Mouse (Mus musculus) telencephalon, adult 2 months (tissue): ENCODE data around the gene BC024978.
A peak's percentile ranks its signal among the peaks of the same experiment; 100 is the strongest.
"Not testable (repeated sequence)": the region's sequence is repeated elsewhere in the genome, so short reads cannot be mapped to it uniquely, and the experiment has no call there.

ENCODE experiments used
- DNase-seq: peaks from one replicate; pipeline ENCODE4 v3.0.0-alpha.2; 2011; ENCODE audit warnings: low read depth, low spot score

BC024978 gene

GRCm38 (mm10) chr7:27222538-27222937 is 27.0 kb downstream of the BC024978 start:
- DNase-seq: no peak

GRCm38 (mm10) chr7:27224877-27225575 is 29.4 kb downstream of the BC024978 start:
- DNase-seq: no peak

GRCm38 (mm10) chr7:27227276-27227675 is 31.7 kb downstream of the BC024978 start:
- no peak for DNase-seq

GRCm38 (mm10) chr7:27227676-27228075 is 32.1 kb downstream of the BC024978 start:
- DNase-seq: no peak

- peak; percentile 90 for DNase-seq
Observed at GRCm38 (mm10) chr7:27228281-27228821, 32.8 kb downstream of the BC024978 start, which contains the start of gene Itpkc. Gene Itpkc (minus strand): TSS chr7:27228661.

GRCm38 (mm10) chr7:27228865-27229264 is 33.3 kb downstream of the BC024978 start:
- DNase-seq: no peak

GRCm38 (mm10) chr7:27230781-27231180 is 35.2 kb downstream of the BC024978 start:
- DNase-seq: no peak

GRCm38 (mm10) chr7:27231693-27232331 is 36.2 kb downstream of the BC024978 start:
- peak; percentile 90 for DNase-seq

- DNase-seq: peak; percentile 95
Observed at GRCm38 (mm10) chr7:27232781-27233281, 37.2 kb downstream of the BC024978 start, which contains the start of gene Coq8b. Gene Coq8b (plus strand): TSS chr7:27233023.

GRCm38 (mm10) chr7:27233300-27233699 is 37.7 kb downstream of the BC024978 start:
- no peak for DNase-seq

GRCm38 (mm10) chr7:27235726-27236125 is 40.1 kb downstream of the BC024978 start:
- DNase-seq: no peak

- no peak for DNase-seq
Observed at GRCm38 (mm10) chr7:27237527-27237926, 41.9 kb downstream of the BC024978 start.

- DNase-seq: no peak
Observed at GRCm38 (mm10) chr7:27238568-27238967, 43.0 kb downstream of the BC024978 start.

- DNase-seq: no peak
Observed at GRCm38 (mm10) chr7:27243211-27243610, 47.6 kb downstream of the BC024978 start.

- DNase-seq: not testable (repeated sequence)
Observed at GRCm38 (mm10) chr7:27244088-27244487, 48.5 kb downstream of the BC024978 start.

GRCm38 (mm10) chr7:27249146-27249545 is 53.6 kb downstream of the BC024978 start:
- DNase-seq: no peak

GRCm38 (mm10) chr7:27249928-27250327 is 54.3 kb downstream of the BC024978 start:
- DNase-seq: no peak

- DNase-seq: no peak
Observed at GRCm38 (mm10) chr7:27251946-27252345, 56.4 kb downstream of the BC024978 start.

- DNase-seq: no peak
Observed at GRCm38 (mm10) chr7:27255721-27256120, 60.1 kb downstream of the BC024978 start.

- DNase-seq: peak; percentile 78
Observed at GRCm38 (mm10) chr7:27257046-27257851, 61.7 kb downstream of the BC024978 start.

- DNase-seq: no peak
Observed at GRCm38 (mm10) chr7:27257852-27258204, 62.2 kb downstream of the BC024978 start.
